Mouse (Mus musculus) MEL (cell line): ENCODE measurements around the gene Olfr1130.
"Not testable (repeated sequence)": the region's sequence is repeated elsewhere in the genome, so short reads cannot be mapped to it uniquely, and the experiment has no call there.

Experiments used
- CHD1 ChIP-seq: IDR thresholded peaks from 2 replicates; pipeline ENCODE4 v1.6.1; 2012; ENCODE audit warnings: low read depth, mild to moderate bottlenecking, inconsistent platforms, low read length, improper control_type of control experiment
- CTCF ChIP-seq, 3 experiments: IDR thresholded peaks in 2 of 3; conservative IDR thresholded peaks in 1 of 3; 2 replicates each; pipeline ENCODE4 v1.5.1; 2011 to 2012; ENCODE audit warnings: low read length in 3 of 3, low read depth in 2 of 3, mild to moderate bottlenecking in 2 of 3, improper control_type of control experiment in 1 of 3, inconsistent platforms in 1 of 3, mixed read lengths in 1 of 3, moderate library complexity in 1 of 3; ENCODE audit not compliant: control insufficient read depth in 1 of 3, insufficient read depth in 1 of 3, poor library complexity in 1 of 3, severe bottlenecking in 1 of 3
- EP300 ChIP-seq, 2 experiments: IDR thresholded peaks; 2 replicates each; pipeline ENCODE4 v1.6.1; 2011; ENCODE audit warnings: improper control_type of control experiment in 2 of 2, low read length in 2 of 2, low read depth in 1 of 2, mild to moderate bottlenecking in 1 of 2
- GABPA ChIP-seq: IDR thresholded peaks from 2 replicates; pipeline ENCODE4 v1.6.1; 2012; ENCODE audit warnings: low read depth, mild to moderate bottlenecking, inconsistent platforms, low read length, improper control_type of control experiment, moderate library complexity
- GATA1 ChIP-seq: IDR thresholded peaks from 2 replicates; pipeline ENCODE4 v1.6.1; 2011; ENCODE audit warnings: low read depth, low read length, improper control_type of control experiment
- MAX ChIP-seq: IDR thresholded peaks from 2 replicates; pipeline ENCODE4 v1.6.1; 2011; ENCODE audit warnings: low read length, improper control_type of control experiment
- NELFE ChIP-seq: IDR thresholded peaks from 2 replicates; pipeline ENCODE4 v1.6.1; 2011; ENCODE audit warnings: low read depth, low read length, improper control_type of control experiment
- NRF1 ChIP-seq: IDR thresholded peaks from 2 replicates; pipeline ENCODE4 v1.6.1; 2014; ENCODE audit warnings: low read depth, mild to moderate bottlenecking, inconsistent platforms, low read length, improper control_type of control experiment, moderate library complexity; ENCODE audit not compliant: poor library complexity, insufficient read depth, severe bottlenecking
- TAL1 ChIP-seq: IDR thresholded peaks from 2 replicates; pipeline ENCODE4 v1.6.1; 2012; ENCODE audit warnings: mild to moderate bottlenecking, inconsistent platforms, low read length, moderate library complexity, mixed read lengths
- TBP ChIP-seq: IDR thresholded peaks from 2 replicates; pipeline ENCODE4 v1.8.0; 2011; ENCODE audit warnings: low read depth, low read length, improper control_type of control experiment
- ZC3H11A ChIP-seq: IDR thresholded peaks from 2 replicates; pipeline ENCODE4 v1.6.1; 2012; ENCODE audit warnings: low read depth, mild to moderate bottlenecking, inconsistent platforms, low read length, improper control_type of control experiment
- ZKSCAN1 ChIP-seq: IDR thresholded peaks from 2 replicates; pipeline ENCODE4 v1.6.1; 2012; ENCODE audit warnings: low read depth, mild to moderate bottlenecking, inconsistent platforms, low read length, improper control_type of control experiment, moderate library complexity

DNA sequence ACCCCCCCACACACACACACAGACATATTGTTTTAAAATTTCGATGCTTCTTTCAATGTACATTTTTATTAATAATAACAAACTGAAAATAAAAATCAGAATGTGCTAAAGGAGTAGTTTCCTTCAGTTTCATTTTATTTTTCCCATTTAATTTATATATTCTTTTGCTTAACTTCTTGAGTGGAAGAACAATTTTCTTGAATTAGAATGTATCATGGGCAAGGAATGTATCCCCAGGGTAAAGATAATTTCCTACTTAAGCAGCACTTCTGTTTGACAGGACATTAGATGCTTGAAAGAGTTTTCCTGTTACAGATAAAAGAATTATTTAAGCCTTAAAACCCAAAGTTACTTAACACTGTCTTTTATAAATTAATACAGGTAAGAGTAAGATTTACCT lies 32.4 kb upstream of the Olfr1130 start, which contains the start of gene Olfr1129:
- not testable (repeated sequence) for TF ChIP-seq TBP; CTCF (IDR thresholded peaks at IDR 0.05 in 2 of 3, conservative IDR thresholded peaks at IDR 0.05 in 1 of 3; ENCODE audit: control insufficient read depth in 1 of 3, insufficient read depth in 1 of 3, low read depth in 2 of 3, low read length in 3 of 3, poor library complexity in 1 of 3, severe bottlenecking in 1 of 3); NRF1; CHD1; NELFE; GATA1; MAX; EP300 (IDR thresholded peaks at IDR 0.05; ENCODE audit: low read depth in 1 of 2, low read length in 2 of 2); TAL1; ZKSCAN1; ZC3H11A; GABPA
